Mouse (Mus musculus): Measurements from ENCODE around the gene Ccdc159.

The Ccdc159 gene

DNA sequence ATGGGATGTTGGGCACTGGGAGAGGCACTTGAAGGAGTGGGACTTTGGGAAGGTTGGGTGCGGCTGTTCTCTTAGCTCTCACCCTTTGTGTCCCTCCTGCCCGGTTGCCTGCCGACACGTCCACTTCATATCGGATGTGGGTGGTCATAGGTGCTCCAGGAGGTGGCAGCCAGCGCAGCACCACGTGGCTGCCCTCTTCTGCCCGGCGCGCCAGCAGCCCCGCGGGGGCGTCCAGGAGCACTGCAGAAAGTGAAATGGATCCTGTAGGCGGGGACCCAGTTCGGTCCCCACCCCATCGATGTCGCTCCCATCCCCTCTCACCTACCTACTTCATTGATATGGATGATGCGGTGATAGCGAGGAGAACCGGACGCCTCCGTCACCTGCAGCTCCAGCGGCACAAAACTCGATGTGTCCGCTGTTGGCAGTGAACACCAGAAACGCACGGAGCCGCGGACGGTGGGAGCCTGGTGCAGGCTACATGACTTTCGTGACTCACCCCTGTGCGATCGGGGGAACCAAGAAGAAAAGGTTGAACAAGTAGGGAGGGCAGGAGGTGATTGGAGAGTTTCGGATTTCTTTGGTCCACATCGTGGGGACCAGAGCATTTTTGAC is 34.2 kb downstream of the Ccdc159 start:
- no peak for DNase-seq (ENCODE audit: low spot score in 2 of 2)

DNA sequence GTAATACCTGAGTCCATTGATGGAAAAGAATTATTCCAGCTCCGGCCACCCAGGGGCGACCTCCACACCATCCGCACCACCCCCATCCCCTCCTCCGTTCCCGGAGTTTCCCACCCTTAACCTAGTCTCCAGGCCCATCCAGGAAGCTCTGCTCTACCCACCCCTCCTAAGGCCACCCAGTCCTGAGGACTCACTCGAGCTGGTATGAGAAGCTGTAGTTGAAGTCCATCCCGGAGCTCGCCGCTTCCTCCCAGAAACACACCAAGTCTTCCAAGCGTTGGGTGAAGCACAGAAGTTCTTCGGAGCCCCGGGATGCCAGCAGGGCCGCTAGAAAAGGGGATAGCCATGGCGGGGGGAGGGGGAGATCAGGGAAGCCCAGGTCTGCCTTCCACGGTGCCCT is 34.7 kb downstream of the Ccdc159 start:
- no peak for DNase-seq (ENCODE audit: low spot score in 2 of 2)

DNA sequence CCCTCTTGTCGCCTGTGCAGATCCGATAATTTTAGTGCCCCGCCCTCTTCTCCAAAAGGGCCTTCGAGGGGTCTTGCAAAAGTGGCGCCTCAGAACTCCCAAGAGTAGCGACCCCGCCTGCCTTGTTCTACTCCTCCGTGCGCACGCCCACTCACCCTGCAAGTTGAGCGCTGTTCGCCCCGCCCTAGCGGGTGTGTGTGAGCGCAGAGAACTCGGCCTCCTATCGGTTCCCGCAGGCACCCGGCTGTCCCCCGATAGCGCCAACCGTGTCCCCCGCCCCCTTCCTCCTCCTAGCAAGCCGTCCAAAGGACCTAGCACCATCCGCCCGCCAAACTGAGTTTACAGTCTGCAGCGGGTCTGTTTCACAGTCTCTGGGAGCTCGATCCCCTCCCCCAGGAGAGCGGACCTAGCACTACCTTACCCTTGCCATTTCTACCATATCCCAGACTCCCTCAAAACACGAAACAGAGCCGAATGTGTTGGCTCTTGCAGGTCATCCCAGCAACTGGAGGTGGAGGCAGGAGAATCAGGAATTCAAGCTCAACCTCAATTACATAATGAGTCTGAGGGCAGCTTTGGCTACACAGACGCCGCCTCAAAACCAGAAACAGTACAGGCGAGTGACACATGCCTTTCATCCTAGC is 35.3 kb downstream of the Ccdc159 start:
- peak; percentile 56 to 62 for DNase-seq (ENCODE audit: low spot score in 2 of 2)

DNA sequence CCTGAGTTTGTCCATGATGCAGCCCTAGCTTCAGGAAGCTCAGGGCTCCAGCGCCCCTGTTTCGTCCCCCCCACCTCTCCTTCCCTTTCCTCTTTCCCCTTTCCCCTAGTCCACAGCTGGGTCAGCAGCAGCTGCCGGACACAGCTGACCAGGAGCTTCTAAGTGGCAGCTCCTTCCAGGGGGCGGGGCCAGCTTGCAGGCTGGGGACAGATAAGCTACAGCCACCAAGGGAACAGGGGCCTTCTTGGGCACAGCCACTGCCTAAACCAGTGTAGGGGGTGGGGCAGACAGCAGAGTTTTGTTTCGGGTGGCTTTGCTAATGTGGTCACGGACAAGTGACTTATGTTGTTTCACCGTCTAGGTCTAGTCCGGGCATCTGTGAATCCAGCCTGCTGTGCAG is 36.1 kb downstream of the Ccdc159 start, which contains the start of gene Epor:
Gene Epor (minus strand): TSS at position 90 of the 400 bp plus-strand sequence.
- no peak for DNase-seq (ENCODE audit: low spot score in 2 of 2)

DNA sequence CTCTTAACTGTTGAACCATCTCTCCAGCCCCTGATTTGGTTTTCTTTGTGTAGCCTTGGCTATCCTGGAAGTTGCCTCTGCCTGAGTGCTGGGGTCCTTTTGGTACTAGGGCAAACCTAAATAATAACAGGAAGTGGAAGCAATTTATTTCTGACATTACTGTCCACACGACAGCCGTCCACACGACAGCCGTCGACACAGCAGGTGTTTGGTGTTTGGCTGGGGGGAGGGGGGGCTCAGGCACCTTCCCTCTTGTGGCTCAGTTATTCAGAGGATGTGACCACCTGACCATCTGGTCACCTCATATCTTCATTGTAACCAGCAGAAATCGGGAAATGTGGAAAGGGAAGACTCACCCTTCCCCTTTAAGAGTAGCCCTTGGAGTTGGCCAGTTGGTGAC is 41.6 kb downstream of the Ccdc159 start:
- DNase-seq (ENCODE audit: low spot score in 2 of 2), result no peak

DNA sequence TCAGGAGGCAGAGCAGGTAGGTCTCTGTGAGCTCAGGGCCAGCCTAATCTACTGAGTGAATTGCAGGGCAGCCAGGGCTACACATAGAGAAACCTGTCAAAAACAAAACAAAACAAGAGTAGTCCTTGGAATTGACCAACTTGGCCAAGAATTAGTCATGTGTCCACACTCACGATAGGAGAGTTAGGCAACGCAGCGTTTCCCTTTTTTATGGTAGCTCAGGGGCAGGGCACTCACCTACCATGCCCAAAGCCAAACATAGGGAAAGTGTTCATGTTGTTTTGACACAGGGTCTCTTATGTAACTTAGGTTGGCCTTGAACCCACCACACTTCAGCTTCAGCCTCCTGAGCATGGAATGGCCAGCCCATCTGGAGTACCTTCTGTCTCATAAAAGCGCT is 42.0 kb downstream of the Ccdc159 start:
- DNase-seq (ENCODE audit: low spot score in 2 of 2), result no peak

DNA sequence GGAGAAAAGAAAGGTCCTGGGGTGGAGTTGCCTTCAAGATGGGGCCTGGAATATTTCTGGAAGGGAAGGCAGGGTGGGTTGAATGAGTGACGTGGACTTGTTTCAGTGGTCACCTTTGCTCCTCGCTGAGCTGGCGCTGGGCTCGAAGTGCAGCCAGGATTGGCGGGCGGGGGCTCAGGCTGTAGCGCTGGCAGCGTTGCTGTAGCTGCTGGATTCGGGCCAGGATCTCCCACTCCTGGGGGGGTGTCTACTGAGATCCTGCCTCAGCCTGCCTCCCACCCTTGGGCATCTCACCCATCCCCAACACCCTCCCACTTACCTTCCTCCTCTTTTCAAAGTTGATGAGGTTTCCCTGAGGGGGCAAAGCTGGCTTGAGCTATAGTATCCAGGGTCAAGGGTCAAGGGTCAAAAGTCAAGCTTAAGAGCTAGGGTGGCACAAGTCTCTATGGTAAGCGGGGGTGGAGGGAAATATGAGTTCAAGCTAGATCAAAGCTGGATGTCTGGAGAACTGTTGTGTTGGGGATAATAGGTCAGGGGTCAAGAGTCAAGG is 49.4 kb downstream of the Ccdc159 start:
- DNase-seq (ENCODE audit: low spot score in 2 of 2), result no peak

DNA sequence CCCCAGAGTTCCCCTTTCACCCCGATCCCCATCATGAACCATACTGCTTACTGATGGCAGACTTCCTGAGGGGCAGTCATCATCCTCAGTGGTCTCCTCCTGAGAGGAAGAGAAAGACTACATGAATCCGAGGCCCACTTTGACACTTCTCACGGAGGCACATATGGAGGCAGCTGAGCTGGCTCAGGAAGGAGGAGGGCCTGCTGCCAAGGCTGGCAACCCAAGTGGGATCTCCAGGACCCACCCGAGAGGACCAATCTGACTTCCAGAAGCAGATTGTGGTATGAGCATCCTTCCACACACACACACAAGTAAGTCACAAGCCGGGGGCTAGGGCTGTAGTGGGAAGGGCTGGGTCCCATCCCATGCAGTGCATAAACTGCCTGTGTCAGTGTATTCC is 50.1 kb downstream of the Ccdc159 start:
- DNase-seq (ENCODE audit: low spot score in 2 of 2), result no peak

DNA sequence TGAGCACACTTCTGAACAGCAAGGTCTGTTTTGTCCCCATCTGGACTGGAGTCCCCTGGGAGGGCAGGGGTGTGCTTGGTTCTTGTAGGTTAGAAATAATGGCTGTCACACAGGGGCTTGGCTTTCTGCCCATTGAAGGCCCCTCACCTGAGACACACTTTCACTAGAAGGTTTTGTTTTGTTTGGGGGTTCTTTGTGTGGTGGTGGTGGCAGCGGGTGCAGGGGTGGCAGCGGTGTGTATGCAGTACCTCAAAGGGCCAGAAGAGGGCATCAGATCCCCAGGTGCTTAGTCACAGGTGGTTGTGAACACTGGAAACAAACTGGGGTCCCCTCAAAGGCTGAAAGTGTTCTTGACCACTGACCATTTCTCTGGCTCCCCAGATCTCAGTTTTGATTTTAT is 50.7 kb downstream of the Ccdc159 start:
- no peak for DNase-seq (ENCODE audit: low spot score in 2 of 2)

DNA sequence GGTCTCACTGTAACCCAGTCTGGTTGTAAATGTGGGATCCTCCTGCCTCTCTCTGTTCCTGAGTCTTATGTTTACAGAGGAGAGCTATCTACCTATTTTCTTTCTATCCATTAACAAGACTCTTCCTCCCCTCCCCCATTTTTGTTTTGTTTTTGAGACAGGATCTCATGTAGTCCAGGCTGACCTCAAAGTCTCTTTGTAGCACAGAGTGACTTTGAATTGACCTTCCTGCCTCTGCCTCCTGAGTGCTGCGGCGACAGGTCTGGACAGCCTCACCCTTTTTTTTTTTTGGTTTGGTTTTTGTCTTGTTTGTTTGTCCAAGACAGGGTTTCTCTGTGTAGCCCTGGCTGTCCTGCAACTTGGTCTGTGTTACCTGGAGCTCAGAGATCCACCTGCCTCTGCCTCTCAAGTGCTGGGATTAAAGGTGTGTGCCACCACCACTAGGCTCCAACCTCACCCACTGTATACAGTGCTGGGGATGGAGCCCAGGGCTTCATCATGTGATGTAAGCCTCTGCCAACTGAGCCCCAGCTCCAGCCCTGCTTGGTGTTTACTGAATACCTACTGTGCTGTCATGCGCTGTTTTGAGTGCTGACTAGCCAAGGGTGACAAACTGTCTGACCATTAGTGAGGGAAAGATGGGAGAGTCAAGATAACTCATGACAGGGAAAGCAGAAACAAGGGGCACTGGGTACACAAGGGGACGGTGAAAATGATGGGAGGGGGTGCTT is 51.3 kb downstream of the Ccdc159 start:
- DNase-seq (ENCODE audit: low spot score in 2 of 2), result no peak

DNA sequence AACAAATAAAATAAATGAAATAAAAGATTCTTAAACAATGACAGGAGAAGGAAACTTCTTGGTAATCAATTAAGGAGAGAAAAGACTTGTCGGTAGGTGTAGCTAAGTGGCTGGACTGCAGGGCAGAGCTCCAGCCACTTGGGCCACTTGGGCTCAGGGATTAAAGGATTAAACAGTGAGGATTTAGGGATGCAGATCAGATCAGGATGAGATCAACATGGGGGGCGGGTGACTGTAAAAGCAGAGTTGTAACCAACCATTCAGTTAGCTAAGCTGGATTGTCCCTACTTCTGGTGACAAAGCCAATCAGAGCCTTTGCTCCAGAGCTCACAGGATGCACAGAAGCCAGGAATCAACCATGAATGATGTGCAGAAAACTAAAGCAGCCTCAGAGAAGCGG is 56.6 kb downstream of the Ccdc159 start:
- DNase-seq (ENCODE audit: low spot score in 2 of 2), result no peak

Measured in frontal cortex, postnatal 14 days (tissue).